Mouse (Mus musculus) brown adipose tissue, adult 24 weeks (tissue): ENCODE measurements around the gene Adcy6. TPM values are rescaled to one million over a fixed set of nuclear protein-coding genes. Genes with fewer than 3 reads are reported as not detected.

Experiments used
- H3K27ac ChIP-seq: fragments of 200-500 bp; replicated peaks from 2 replicates; pipeline ENCODE4 v1.5.1; 2012; ENCODE audit warnings: low read depth, mild to moderate bottlenecking, low read length
- H3K4me1 ChIP-seq: fragments of 200-500 bp; 2 replicates; pipeline ENCODE4 v1.6.1; 2012; ENCODE audit warnings: low read length, mixed read lengths; ENCODE audit not compliant: control insufficient read depth, insufficient read depth, insufficient read length
- H3K4me3 ChIP-seq: fragments of 200-500 bp; 2 replicates; pipeline ENCODE4 v1.5.1; 2012; ENCODE audit warnings: low read depth, mild to moderate bottlenecking, low read length, moderate library complexity; ENCODE audit not compliant: insufficient read depth
- polyA plus RNA-seq: library from polyadenylated mRNA; stranded (reverse); fragments of >200 nt; gene quantifications from 2 replicates; pipeline ENCODE4 v1.2.4, GENCODE M21; 2012; ENCODE audit not compliant: missing spikeins, insufficient read depth, insufficient read length

Gene Adcy6
- polyA plus RNA-seq, 1 experiment = 42.5 TPM

DNA sequence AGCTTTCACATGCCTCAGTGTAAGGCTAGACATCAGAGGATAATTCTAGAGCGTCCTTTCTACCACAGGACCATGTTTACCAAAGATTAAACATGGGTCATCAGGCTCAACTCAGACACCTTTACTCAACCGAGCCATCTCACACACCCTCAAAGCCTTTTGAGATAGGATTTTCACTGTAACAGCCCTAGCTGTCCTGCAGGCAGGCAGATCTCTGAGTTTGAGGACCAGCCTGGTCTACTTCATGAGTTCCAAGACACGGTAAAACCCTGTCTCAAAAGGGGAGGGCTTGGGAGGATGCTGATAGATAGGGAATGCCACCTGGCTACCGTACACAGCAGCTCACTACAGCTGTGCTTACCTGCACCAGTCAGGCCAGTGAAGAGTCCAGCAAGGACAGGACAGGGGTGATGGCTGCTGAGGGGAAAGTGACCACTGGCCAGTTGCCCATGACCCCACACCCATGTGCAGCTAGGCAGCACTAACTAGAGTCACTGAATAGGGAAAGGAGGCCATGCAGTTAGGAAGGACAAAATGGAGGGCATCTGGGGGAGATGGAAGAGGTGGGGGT, 40.0 kb downstream of the Adcy6 start:
- Histone ChIP-seq H3K4me1 (peaks cover 3% of the 10 kb centered on the region; the same call in 1 of the 2 replicates), H3K4me3 (no peak overlapping the region), H3K27ac (no peak overlapping the region)

DNA sequence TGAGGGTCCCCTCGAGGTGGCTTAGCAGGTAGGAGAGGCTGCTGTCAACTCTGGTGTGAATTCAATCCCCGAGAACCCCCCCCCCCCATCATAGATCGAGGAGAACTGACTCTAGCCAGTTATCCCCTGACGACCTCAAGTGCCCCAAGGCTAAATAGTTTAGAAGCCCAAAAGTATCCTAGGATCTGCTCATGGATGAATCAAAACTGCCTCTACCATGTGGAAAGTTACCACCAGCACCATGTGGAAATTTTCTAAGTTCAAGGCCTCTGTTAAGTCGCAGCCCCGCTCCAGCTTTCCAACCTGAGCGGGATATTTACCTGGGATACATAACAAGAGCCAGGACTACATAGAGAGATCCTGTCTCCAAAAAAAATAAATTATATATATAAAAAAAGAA, 40.7 kb downstream of the Adcy6 start:
- H3K4me3 ChIP-seq = peak overlapping the region; percentile 88; the same call in 1 of the 2 replicates
- H3K27ac ChIP-seq = no peak overlapping the region
- peaks cover 3% of the 10 kb centered on the region; the same call in 1 of the 2 replicates for H3K4me1 ChIP-seq

DNA sequence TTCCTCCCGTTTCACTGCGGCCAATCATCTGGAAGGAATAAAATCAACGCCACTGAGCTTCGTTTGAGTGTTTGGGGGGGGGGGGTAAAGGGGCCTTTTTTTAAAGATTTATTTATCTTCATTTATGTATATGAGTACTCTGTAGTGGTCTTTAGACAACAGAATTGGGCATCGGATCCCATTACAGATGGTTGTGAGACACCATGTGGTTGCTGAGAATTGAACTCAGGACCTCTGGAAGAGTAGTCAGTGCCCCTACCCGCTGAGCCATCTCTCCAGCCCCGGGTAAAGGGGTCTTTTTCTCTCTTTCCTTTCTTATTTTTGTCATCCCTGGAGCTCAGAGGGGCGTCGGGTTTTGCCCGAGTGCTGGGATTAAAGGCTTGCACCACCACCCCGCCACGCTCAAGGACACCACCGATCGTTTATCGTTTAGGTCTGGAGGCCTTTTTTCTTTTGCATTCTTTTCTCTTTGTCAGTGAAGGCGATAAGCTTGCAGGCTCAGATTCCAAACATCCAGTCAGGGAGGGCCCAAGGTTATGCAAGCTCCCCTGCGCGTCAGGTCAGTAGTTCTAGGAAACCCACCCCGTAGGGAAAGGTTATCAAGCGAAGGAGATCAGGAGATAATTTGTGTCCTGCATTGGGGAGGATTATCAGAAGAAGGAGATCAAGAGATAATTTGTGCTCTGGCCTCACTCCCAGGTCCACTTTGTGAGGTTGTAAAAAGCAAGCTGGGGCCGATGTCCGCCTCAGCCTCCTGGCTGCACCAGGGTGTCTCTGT, 41.4 kb downstream of the Adcy6 start:
- H3K4me1 ChIP-seq = peaks cover 3% of the 10 kb centered on the region; the same call in 1 of the 2 replicates
- H3K27ac ChIP-seq = peak overlapping the region; percentile 88
- H3K4me3 ChIP-seq = peak overlapping the region; percentile 88

DNA sequence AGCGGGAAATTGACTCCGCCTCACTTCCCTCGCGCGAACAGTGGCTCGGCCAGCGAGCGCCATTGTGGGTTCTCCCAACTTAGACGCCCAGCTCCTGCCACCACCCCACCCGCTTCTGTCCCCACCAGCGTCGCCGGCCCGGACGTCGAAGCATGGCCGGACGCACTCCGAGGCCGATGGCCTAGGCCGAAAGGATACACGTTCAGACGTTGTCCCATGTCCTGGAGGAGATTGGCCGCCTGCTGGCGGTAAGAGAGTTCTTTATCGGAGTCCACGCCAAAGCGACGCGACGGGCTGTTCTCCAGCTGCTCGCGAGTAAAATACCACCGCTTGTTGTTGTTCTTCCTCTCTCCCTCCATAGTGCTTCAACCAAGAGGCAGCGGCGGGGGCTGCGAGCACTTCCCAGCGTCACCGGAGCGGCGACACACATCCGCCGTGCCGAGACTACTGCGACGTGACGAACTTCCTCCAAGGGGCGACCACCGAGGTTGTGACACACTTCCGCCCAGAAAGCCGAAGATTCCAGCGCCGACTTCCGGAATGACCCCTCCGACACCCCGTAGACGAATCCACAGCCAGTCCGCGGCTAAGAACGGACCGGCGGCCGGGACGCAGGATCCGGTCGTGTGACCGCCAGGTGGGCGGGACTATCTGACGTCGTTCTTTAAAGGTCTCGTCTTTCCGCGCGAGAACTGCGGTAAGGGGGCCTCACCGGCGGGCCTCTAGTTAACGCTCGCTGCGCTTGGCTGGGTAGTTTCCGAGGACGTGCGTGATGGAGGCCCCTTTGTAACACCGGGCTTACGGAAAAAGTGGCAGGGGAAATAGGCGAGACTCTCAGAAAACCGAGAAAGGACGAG, 42.4 kb downstream of the Adcy6 start:
- H3K27ac ChIP-seq = peak overlapping the region; percentile 94
- peaks cover 3% of the 10 kb centered on the region; the same call in 1 of the 2 replicates for H3K4me1 ChIP-seq
- peak overlapping the region; percentile 88 for H3K4me3 ChIP-seq

DNA sequence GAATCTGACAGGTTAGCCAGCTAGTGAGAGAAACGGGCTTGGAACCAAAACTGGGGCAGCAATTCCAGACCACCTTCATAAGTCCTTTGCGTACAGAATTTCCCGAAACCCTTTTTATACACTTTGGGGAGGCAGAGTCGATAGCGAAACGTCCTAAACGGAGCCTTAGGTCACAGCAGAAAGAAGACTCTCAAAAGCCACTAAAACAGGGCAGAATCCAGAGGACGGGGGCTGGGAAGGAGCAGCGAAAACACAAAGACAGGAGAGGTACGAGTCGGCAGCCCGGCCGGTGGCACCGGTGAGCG, 43.0 kb downstream of the Adcy6 start:
- H3K4me3 ChIP-seq = peak overlapping the region; percentile 86
- peak overlapping the region; percentile 94 for H3K27ac ChIP-seq

DNA sequence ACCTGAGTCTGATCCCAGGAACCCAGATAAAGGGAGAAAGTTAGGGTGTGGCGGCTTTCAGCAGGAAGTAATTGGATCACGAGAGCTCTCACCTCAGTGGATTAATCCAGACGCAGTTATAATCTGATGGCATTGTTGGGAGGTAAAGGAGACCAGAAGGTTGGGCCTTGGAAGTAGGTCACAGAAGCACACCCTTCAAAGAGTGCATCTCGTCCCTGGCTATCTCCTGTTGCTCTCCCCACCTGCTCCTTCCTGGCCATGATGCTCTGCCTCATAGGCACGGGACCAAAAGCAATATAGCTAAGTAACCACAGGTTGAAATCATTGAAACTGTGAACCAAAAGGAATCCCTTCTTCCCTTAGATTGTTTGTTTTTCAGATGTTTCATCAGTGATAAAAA, 52.7 kb downstream of the Adcy6 start:
- no peak overlapping the region for H3K4me3 ChIP-seq
- peaks cover 2% of the 10 kb centered on the region; the same call in 1 of the 2 replicates for H3K4me1 ChIP-seq

More for the DNA sequence above, 43.0 kb downstream of the Adcy6 start:
- peaks cover 5% of the 10 kb centered on the region for H3K4me1 ChIP-seq

DNA sequence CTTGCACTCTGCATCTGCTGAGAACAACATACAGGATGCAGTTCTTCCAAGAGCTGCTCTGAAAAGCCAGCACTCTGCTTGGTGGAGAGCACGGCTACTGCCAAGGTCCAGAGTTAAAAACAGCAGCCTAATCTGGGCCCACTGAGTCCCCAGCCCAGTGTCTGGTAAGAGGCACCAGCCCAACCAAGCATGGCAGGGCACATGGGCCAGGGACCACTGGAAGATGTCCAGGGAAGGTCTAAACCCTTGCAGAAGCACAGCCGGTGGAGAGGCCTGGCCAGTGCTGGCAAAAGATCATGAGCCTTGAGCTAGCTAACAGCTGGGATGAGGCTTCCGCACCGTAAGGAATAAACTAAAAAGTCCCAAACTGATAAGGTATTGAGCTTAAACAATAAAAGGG, 54.0 kb downstream of the Adcy6 start:
- Histone ChIP-seq H3K4me3 (no peak overlapping the region), H3K27ac (no peak overlapping the region), H3K4me1 (no peaks in the 10 kb centered on the region)

More for the DNA sequence above, 52.7 kb downstream of the Adcy6 start:
- H3K27ac ChIP-seq = no peak overlapping the region

DNA sequence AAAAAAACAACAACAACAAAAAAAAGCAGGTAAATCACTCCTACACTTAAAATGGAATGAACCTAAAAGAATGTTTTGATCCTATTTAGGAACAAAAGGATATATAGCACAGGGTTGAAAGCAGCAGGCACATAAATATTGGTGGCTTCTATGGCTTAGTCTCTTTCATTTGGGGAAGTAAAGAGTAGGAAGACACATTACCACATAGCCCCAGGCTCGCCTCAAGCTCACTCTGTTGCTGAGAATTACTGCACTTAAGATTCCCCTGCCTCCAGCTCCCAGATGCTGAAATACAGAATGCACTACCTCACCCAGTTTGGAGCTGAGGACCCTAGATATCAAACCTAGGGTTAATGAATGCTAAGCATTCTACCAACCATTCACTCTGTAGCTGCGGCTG, 57.1 kb downstream of the Adcy6 start:
- Histone ChIP-seq H3K4me1 (no peaks in the 10 kb centered on the region), H3K4me3 (no peak overlapping the region), H3K27ac (no peak overlapping the region)

DNA sequence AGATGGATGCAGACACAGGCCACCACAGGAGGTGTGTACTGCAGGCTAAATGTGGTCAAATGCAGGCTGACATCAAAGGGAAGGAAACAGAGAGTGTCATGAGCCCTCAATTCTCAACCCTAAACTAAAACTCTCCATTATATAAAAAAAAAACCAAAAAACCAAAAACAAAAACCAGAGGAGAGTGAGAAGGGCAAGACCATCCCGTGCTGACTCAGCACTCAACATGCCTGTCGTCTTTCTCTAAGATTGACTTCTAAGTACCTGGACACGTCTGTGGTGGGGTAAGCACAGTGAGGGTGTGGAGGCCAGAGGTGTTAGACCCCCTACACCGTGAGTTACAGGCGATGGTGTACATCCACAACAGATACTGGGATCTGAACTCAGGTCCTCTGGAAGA, 63.0 kb downstream of the Adcy6 start:
- Histone ChIP-seq H3K27ac (no peak overlapping the region), H3K4me1 (no peaks in the 10 kb centered on the region), H3K4me3 (no peak overlapping the region)

DNA sequence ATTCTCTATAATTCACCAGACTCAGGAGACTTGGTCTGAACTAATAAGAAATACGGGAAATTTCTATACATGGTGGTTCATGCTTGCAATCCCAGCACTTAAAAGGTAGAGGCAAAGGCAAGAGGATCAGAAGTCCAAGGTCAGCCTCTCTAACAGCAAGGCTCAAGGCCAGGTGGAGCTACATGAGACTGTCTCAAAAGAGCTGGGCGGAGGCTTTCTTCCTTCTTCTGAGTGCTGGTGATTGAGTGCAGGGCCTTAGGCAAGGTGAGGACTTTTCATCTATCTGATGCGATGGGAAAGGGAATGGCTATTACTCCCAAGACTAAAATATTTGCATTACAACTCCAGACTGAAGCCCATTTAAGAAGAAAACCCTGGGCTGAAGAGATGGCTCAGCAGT, 64.7 kb downstream of the Adcy6 start:
- no peak overlapping the region for H3K27ac ChIP-seq
- H3K4me3 ChIP-seq = no peak overlapping the region
- no peaks in the 10 kb centered on the region for H3K4me1 ChIP-seq

DNA sequence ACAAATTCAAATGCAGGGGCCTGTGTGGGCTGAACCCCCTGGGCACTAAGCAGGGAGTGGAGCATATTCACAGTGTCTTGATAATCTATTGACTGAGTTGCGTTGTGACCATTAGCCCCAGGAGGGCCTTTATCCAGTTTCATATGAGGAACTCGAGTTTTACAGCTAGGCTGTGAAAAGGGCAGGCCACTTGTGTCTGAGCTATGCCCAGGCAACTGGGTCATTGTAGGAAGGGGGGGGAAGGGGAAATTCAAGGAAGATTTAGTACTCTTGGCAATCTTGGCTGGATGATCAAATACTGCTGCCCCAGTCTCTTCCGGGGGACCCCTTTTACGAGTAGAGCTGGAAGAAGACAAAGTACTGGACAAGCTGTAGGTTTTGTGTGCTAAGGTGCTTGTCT, 66.5 kb downstream of the Adcy6 start:
- Histone ChIP-seq H3K4me3 (no peak overlapping the region), H3K4me1 (no peaks in the 10 kb centered on the region), H3K27ac (no peak overlapping the region)

DNA sequence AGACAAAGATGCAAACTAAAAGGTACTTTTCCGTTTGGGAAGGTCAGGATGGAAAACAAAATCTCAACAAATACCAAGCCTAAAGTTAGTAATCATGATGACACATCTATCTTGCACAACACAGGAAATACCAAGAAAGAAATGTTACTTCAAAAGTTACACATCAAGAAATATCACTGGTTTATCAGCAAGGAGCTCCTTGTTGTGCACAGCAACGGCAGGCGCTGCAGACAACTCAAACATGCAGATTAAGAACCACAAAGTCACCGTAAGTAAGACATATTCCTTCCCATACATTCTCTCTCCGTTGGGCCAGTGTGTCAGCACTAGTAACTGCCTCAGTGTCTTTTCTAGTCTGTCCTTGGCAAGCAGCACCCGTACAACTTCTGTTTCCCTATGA, 68.8 kb downstream of the Adcy6 start:
- Histone ChIP-seq H3K27ac (peak overlapping the region; percentile 61), H3K4me1 (no peaks in the 10 kb centered on the region)

More for the DNA sequence above, 68.8 kb downstream of the Adcy6 start:
- no peak overlapping the region for H3K4me3 ChIP-seq
